Mouse (Mus musculus) fibroblast of lung, adult 2 months (primary cell): ENCODE measurements at regions not wholly inside any gene's neighbourhood (a gene's known extent, or its start where the extent isn't known, plus 50 kb on each side); places are given as distances from the start of the nearest gene placed in this dataset.

Experiments used
- DNase-seq: peaks from one replicate; pipeline ENCODE4 v3.0.0-alpha.2; 2011; ENCODE audit warnings: low read depth

DNA sequence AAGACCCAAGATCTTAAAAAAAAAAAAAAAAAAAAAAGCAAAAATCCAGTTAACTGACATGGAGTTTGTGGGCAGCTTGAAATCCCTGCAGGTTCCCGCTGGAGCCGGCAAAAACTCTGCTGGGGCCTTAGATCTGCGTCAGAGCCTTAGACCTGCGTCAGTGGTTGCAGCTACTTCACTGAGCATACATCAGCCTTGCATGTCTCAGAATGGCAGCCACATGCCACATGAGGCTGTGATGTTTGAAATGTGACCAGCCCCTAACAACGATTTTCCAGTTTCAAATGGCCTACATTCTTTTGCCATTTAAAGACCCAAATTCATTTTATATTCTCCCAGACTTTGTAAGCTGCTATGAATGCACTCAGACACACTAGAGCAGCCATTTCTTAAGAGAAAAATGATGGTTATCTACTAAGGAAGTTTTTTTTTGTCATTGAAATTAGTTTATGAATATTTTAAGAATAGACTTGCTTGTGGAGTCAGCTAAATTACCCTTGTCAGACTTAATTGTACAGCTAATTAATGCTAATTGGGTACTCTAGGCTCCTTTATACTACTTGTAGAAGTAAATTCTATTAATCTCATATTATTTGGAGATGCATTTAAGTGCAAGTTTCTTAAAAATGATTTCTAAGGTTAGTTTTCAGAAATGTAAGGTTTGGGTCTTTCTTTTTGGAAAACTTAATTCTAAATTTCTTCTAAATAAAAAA is 70.8 kb downstream of the Toporsl start:
- DNase-seq: no peak

DNA sequence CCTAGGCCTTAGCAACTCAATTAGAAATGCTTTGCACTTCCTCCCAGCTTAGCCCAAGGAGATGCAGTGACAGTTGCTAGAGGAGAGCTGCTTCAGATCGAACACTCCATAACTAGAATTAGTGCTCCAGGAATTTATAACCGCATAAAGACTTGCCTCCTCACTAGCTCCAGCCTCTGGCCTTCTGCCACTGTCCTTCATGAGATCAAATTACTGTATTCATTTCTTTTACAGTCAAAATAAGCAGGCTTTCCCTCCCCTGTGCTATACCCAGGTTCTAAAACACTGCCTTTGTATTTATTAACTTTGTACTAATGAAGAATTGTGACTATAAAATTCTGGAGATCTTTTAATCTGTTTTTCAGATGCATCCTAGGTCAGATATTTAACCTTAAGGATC is 104.8 kb upstream of the Olfr275 start:
- no peak for DNase-seq

DNA sequence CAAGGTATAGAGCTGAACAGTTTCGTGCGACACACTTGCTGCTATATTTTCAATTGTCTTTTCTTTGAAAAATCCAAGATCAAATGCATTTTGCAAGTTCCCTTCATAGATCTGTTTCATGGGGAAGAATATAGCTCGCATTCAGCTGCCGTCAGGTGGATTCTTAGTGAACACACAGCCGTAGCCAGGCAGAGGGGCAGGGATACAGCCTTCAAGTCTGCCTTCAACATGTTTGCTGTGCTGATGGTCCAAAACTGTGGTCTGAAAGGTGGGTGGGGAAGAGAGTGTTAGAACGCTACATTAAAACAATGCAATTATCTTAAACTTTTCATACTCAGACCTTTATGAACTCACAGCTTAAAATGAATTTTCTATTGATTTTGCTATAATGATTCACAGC is 88.2 kb upstream of the Olfr275 start:
- DNase-seq: no peak

DNA sequence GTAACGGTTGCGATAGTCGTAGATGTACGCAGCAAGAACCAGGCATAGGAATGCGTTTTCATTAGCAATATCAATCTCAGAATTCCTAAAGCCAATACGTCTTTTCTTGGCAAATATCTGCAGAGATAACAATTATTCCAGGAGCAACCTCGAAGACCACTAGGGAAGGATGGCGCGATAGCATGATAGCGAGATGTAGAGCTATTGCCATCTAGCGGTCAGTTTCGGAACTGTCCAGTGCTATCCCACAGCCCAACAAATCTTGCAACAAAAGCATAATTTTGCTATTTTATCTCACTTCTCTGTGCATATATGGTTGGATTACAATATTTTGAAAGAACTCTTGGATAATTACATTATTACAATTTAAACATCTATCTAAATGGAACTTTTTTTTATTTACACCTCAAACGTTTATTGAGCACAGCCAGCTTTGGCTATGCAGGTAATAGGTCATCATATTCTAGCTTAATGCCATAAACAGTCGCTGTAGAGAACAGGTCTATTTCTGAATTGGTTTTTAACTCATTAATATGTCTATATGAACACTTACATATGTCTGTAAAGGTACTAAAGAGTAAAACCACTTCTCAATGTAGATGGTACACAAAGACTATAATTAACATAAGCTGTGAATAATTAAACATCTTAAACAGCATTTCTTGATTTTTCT is 87.6 kb upstream of the Olfr275 start:
- DNase-seq: peak; percentile 4

DNA sequence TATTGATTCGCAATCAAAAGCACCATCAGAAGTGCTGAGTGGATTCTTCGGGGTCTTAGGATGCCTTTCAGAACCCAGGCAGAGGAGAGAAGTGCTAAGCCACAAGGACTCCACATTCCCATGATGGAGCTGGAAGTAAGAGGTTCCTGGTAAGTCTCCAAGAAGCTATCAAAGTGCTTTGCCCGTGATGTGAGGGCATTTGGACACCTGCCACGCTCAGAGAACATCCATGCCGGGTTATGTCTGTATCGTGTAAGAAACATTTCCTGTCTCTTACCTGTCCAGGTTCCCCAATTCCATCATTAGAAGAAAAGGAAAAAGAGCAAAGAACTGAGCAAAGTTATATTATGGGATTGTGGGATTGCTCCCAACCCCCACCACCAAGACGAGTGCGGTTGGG is 81.3 kb upstream of the Olfr275 start:
- DNase-seq: no peak

DNA sequence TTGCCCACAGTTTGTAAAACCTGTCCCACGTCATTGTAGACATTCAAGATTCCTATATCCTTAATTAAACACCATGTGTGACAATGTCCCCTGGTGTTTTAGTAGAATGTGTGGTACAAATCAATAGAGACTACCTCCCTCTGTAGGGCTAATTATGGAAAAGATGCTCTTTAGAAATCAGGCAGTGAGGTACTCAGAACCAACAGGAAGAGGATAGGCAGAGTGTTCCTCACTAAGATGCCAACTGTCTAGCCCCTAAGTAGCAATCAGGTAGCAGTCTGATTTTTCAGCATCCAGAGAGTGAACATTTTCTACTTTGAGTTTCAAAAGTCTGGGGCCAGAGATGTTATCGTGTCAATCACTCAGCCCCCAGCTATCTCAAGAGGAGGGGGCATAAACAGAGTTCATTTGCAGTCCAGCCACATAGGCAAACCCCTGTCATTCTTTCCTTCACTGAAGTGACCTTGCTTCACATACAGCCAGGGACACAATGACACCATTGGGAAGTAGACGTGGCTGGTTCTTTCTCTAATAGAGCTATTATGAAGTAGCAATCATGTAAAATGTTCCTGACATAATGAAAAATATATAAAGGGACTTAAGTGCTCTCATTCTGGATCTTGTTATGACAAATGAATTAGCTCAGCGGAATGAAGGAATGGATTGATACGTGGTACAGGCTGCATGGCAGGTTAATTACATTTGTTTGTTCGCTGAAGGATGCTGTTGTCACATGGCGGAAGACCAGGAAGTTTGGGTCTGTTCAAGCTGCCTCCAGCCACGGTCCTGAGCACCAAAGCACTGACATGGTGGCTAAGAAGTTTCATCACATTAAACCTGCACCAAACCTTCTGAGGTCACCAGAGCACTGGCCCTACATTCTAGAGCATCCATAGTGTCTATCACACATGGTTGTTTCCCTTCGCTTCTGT is 74.6 kb upstream of the Olfr275 start:
- DNase-seq: no peak

DNA sequence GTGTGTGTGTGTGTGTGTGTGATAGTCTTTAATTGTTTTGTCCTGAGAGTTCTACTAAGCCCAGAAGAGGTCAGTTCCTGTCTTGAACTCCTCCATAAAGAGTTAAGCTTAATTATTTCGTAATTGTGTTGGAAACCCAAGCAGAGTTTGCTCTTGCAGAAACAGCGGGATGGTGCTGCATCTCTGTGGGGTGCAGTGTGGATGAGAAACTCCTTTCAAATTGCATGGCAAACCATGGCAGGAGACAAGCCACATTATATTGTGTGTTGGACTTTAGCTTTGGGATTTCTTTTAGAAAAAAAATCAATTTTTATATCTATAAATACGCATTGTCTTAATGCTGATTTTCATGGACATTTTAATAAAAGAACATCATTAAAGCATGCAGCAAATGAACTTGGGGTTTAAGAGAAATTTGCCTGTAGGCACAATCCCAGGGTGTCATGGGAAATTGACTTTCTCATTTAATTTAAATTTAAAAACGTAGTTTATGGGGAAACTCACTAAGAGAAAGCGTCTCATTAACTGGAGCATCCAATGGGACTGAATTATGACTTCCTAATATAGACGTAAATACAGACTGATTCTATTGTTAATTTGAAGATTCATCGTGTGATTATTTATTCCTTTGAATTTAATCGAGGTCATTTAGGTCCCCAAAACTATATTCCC is 61.4 kb upstream of the Olfr275 start:
- no peak for DNase-seq
